Mouse (Mus musculus): ENCODE results near the gene Taf6l. TPM values are rescaled to one million over a fixed set of nuclear protein-coding genes. Genes with fewer than 3 reads are reported as not detected.
A peak's percentile ranks its signal among the peaks of the same experiment; 100 is the strongest.

The Taf6l gene
- total and polyA plus RNA-seq, 3 experiments: 20.4 to 25.7 (median 25.5) TPM

DNA sequence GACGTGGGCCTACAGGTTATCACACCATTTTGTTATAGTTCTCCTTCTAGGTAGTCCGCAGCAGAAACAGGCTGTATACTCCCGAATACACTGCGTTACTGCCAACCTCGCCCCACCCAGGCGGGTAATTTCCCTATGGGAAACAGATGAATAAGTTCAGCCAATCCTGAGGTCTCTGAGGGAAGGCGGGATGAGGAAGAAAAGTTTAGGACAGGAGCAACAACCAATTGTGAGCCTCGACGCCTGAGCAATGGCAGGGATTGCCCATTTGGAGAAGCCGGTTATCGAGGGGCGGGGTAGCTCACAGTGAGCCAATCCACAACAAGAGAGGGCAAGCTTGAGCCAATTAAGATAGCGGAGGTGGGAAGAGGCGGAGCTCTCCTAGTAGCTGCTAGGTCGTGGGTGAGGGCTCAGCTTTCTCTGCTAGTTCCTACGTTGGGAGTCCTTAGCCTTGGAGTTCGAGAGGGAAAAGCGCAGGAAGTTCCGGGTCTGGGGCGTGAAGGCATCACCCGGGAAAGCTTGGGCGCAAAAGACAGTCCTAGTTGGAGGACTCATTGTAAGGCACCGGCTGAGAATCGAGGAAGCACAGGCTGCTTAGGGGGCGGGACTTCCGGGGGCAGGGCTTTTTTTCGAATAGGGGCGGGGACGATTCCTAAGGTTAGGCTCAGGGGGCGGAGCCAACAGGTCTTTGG lies 16.1 kb upstream of the Taf6l start, which contains the start of gene Zbtb3 (continued):
- TF ChIP-seq ETS1 (conservative IDR thresholded peaks at IDR 0.05; ENCODE audit: low read depth, low read length): peak; percentile 37; the same call in 1 of the 2 replicates
- no peak for TF ChIP-seq ZNF384 (IDR thresholded peaks at IDR 0.05; ENCODE audit: low read depth, low read length)
- no peak for TF ChIP-seq CHD1 (IDR thresholded peaks at IDR 0.05; ENCODE audit: low read depth, low read length)
- TF ChIP-seq MAZ (IDR thresholded peaks at IDR 0.05; ENCODE audit: low read depth, low read length): peak; percentile 57; the same call in 1 of the 2 replicates
- TF ChIP-seq GABPA (IDR thresholded peaks at IDR 0.05; ENCODE audit: insufficient replicate concordance, low read depth, low read length): no peak
- TF ChIP-seq NRF1 (IDR thresholded peaks at IDR 0.05; ENCODE audit: low read depth, low read length): peak; percentile 41; the same call in 1 of the 2 replicates
- no peak for TF ChIP-seq BHLHE40 (IDR thresholded peaks at IDR 0.05; ENCODE audit: low read depth, low read length)
- TF ChIP-seq TCF12 (IDR thresholded peaks at IDR 0.05; ENCODE audit: low read depth, low read length): 0 out of 2 replicates have a peak, but pooled peaks have one; percentile 25
- TF ChIP-seq ZC3H11A (IDR thresholded peaks at IDR 0.05; ENCODE audit: low read depth, low read length): no peak

DNA sequence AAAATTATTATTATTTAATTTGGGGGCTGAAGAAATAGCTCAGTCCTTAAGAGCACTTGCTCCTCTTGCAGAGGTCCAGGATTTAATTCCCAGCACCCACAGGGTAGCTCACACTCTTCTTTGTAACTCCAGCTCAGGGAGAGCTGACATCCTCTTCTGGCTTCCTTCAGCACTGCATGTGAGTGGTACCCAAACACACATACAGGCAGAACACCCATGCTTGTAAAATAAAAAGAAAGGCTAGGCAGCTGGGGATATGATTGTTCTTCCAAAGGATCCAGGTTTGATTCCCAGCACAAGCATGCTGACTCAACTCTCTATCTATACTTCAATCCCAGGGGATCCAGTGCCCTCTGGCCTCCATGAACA lies 12.7 kb upstream of the Taf6l start:
- H3K36me3 ChIP-seq (replicated peaks in 1 of 2; ENCODE audit: control insufficient read depth in 1 of 2, insufficient read depth in 1 of 2, low read length in 1 of 2): peaks cover 16 to 30% of the 10 kb centered on the region in 2 experiments
- no peaks in the 10 kb centered on the region for H3K27me3 ChIP-seq (replicated peaks)
- no peak overlapping the region for H3K9ac ChIP-seq (ENCODE audit: insufficient read depth, low read depth)
- peaks cover 32% of the 10 kb centered on the region for H3K79me2 ChIP-seq (replicated peaks; ENCODE audit: control insufficient read depth, extremely low read depth, insufficient read depth, poor library complexity, severe bottlenecking)
- no peak for DNase-seq (ENCODE audit: extremely low read depth)
- peak overlapping the region; percentile 23; the same call in 1 of the 2 replicates for H3K4me2 ChIP-seq (ENCODE audit: insufficient read depth, low read depth, poor library complexity, severe bottlenecking)
- dilution Hi-C loops (cut with MboI; ENCODE audit: extremely low pct_ligation_motif_present, extremely low pct_unique_long_range_greater_than_20kb, low sequenced_read_pairs) (no loop called here), in situ Hi-C loops (cut with MboI; ENCODE audit: low pct_ligation_motif_present, low pct_unique_long_range_greater_than_20kb, low sequenced_read_pairs) (no loop called here)
- H3K27ac ChIP-seq (ENCODE audit: insufficient read depth, low read depth): peak overlapping the region; percentile 54
- peaks cover 7 to 26% of the 10 kb centered on the region in 2 experiments for H3K4me1 ChIP-seq (ENCODE audit: control insufficient read depth in 1 of 2, insufficient read depth in 2 of 2)
- H3K4me3 ChIP-seq (replicated peaks in 1 of 3; ENCODE audit: low read depth in 2 of 3, low read length in 2 of 3, poor library complexity in 1 of 3): peak overlapping the region in 1 of 3 experiments; percentile 37
- H3K9me3 ChIP-seq (replicated peaks; ENCODE audit: low read length): peaks cover 5% of the 10 kb centered on the region
- TF ChIP-seq TCF12 (IDR thresholded peaks at IDR 0.05; ENCODE audit: low read depth, low read length): no peak
- TF ChIP-seq MAZ (IDR thresholded peaks at IDR 0.05; ENCODE audit: low read depth, low read length): no peak
- no peak for TF ChIP-seq BHLHE40 (IDR thresholded peaks at IDR 0.05; ENCODE audit: low read depth, low read length)
- no peak for TF ChIP-seq USF1 (IDR thresholded peaks at IDR 0.05; ENCODE audit: low read depth, low read length)
- no peak for TF ChIP-seq SMC3 (IDR thresholded peaks at IDR 0.05; ENCODE audit: low read depth, low read length)
- TF ChIP-seq MXI1 (IDR thresholded peaks at IDR 0.05; ENCODE audit: low read depth, low read length): no peak
- TF ChIP-seq GABPA (IDR thresholded peaks at IDR 0.05; ENCODE audit: insufficient replicate concordance, low read depth, low read length): no peak
- no peak for TF ChIP-seq MEF2A (IDR thresholded peaks at IDR 0.05; ENCODE audit: borderline replicate concordance, low read depth, low read length)
- no peak for TF ChIP-seq PAX5 (IDR thresholded peaks at IDR 0.05; ENCODE audit: low read length)
- peak; percentile 4; the same call in 1 of the 2 replicates for TF ChIP-seq MYC (IDR thresholded peaks at IDR 0.05; ENCODE audit: low read depth, low read length)
- peak in 1 of 2 experiments; percentile 16; a peak in 1 of 4 replicates for TF ChIP-seq CTCF (conservative IDR thresholded peaks at IDR 0.05 in 1 of 2, IDR thresholded peaks at IDR 0.05 in 1 of 2; ENCODE audit: low read depth in 2 of 2, low read length in 2 of 2)
- no peak for TF ChIP-seq ZC3H11A (IDR thresholded peaks at IDR 0.05; ENCODE audit: low read depth, low read length)
- no peak for TF ChIP-seq POLR2AphosphoS2 (IDR thresholded peaks at IDR 0.05; ENCODE audit: low read depth, low read length)
- TF ChIP-seq HCFC1 (IDR thresholded peaks at IDR 0.05; ENCODE audit: low read depth, low read length): no peak
- no peak for TF ChIP-seq USF2 (conservative IDR thresholded peaks at IDR 0.05; ENCODE audit: low read depth, low read length)
- no peak for TF ChIP-seq UBTF (IDR thresholded peaks at IDR 0.05; ENCODE audit: low read depth, low read length)
- TF ChIP-seq ETS1 (conservative IDR thresholded peaks at IDR 0.05; ENCODE audit: low read depth, low read length): no peak
- TF ChIP-seq RAD21 (IDR thresholded peaks at IDR 0.05; ENCODE audit: low read depth, low read length): no peak
- 0 out of 2 replicates have a peak, but pooled peaks have one; percentile 0 for TF ChIP-seq EP300 (IDR thresholded peaks at IDR 0.05; ENCODE audit: low read length)
- TF ChIP-seq TBP (conservative IDR thresholded peaks at IDR 0.05; ENCODE audit: low read depth, low read length): no peak
- no peak for TF ChIP-seq POLR2A (IDR thresholded peaks at IDR 0.05; ENCODE audit: low read depth, low read length)
- no peak; the same call in 1 of the 2 replicates for TF ChIP-seq E2F4 (IDR thresholded peaks at IDR 0.05; ENCODE audit: insufficient replicate concordance, low read depth, low read length)
- TF ChIP-seq CHD2 (IDR thresholded peaks at IDR 0.05; ENCODE audit: low read length): no peak
- TF ChIP-seq JUN (IDR thresholded peaks at IDR 0.05; ENCODE audit: insufficient read depth, low read depth, low read length): no peak
- TF ChIP-seq MAX (IDR thresholded peaks at IDR 0.05; ENCODE audit: low read length): no peak
- TF ChIP-seq NELFE (IDR thresholded peaks at IDR 0.05; ENCODE audit: low read depth, low read length): no peak
- no peak for TF ChIP-seq RCOR1 (conservative IDR thresholded peaks at IDR 0.05; ENCODE audit: low read depth, low read length)
- no peak for TF ChIP-seq CHD1 (IDR thresholded peaks at IDR 0.05; ENCODE audit: low read depth, low read length)
- TF ChIP-seq ELF1 (IDR thresholded peaks at IDR 0.05; ENCODE audit: low read depth, low read length): no peak
- TF ChIP-seq NRF1 (IDR thresholded peaks at IDR 0.05; ENCODE audit: low read depth, low read length): no peak
- peak; percentile 34; the same call in 1 of the 2 replicates for TF ChIP-seq ZNF384 (IDR thresholded peaks at IDR 0.05; ENCODE audit: low read depth, low read length)
- TF ChIP-seq JUND (conservative IDR thresholded peaks at IDR 0.05; ENCODE audit: low read depth, low read length): 0 out of 2 replicates have a peak, but pooled peaks have one; percentile 4
- TF ChIP-seq SIN3A (IDR thresholded peaks at IDR 0.05; ENCODE audit: low read length): no peak
- no peak for TF ChIP-seq IRF4 (IDR thresholded peaks at IDR 0.05; ENCODE audit: low read depth, low read length)

Measured in CH12.LX (cell line).